Mouse (Mus musculus): Measurements from ENCODE around the gene Gnl2. TPM values are rescaled to one million over a fixed set of nuclear protein-coding genes. Genes with fewer than 3 reads are reported as not detected.

The Gnl2 gene
- 97.1 and 103 TPM in 2 replicates for polyA plus RNA-seq (2016; fragmentation: Nextera tagmentation; extraction: Ambion mirVana)

DNA sequence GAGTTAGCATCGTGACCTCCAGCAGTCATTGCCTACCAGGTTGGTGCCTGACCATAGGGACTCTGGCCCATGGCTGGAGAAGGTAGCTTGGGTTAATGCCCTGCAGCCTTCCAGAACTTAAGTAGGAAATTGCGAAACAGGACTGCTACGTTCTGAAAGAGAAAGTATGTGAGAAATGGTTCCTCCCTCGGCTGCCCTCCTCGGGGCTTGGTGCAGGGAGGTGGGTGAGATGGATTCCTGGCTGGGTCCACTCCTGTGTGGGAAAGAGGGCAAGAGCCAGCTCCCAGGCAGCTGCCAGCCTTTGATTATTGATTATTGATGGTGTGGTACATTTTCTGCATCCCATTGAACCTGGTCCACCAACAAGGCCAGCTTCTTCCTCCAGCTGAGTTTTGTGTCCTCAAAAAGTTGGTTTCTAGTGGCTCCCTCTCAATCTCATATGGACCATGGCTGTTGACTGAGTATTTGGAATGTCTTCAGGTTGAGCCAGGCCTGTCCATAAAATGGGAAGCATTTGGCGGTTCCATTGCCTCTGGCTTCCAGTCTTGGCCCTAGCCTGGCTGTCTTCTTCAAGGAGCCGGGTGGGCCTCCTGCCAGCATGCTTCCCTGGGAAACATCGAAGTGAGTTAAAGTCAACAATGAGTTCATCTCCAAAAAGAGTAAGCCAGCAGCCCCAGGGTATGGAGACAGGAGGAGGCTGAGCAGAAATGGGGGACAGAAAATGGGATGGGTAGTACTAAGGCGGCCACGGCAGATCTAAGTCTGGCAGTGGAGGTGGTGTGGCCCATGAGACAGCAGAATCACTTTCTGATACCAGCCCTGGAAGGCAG, at the start of gene Gnl2:
Gene Gnl2, plus strand, starts transcription at position 780 of the 830 bp plus-strand sequence.
- Histone ChIP-seq H3K9ac (no peak within 1 kb of the TSS), H3K4me3 (replicated peaks) (no peak within 1 kb of the TSS), H3K9me3 (no peaks in the 10 kb centered on the region), H3K27ac (no peak within 1 kb of the TSS), H3K36me3 (replicated peaks) (no peaks in the 10 kb centered on the region), H3K4me1 (no peaks in the 10 kb centered on the region), H3K27me3 (no peaks in the 10 kb centered on the region), H3K4me2 (no peak within 1 kb of the TSS)
- 92% methylated on average over 10 of the region's 10 CpGs for WGBS
- no peak for ATAC-seq (ENCODE audit: low FRiP score)

DNA sequence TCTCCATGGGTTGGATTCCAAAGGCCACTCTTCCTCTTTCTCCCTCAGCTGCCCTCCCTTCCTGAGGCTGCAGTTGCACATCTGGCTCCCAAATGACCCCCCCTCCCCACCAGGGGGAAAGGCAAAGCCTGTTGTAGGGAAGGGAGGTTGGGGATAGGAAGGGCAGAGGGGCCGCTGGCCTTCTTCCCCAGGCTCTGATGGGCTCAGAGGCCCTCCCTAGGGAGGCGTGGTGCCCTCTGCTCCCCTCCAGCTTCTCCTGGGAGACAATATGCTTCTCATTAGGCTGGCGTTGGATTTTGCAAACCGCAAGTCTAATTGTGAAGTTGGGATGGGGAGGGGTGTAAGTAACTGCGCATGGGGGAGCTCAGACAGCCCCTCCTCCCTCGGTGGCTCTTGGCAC, 47.7 kb upstream of the Gnl2 start:
- Histone ChIP-seq H3K4me2 (no peak overlapping the region), H3K36me3 (replicated peaks) (no peaks in the 10 kb centered on the region), H3K9ac (no peak overlapping the region), H3K9me3 (no peaks in the 10 kb centered on the region), H3K27me3 (no peaks in the 10 kb centered on the region), H3K4me3 (replicated peaks) (no peak overlapping the region), H3K27ac (peak overlapping the region; percentile 14), H3K4me1 (peaks cover 35% of the 10 kb centered on the region)
- ATAC-seq (ENCODE audit: low FRiP score): no peak
- 35% methylated on average over 6 of the region's 6 CpGs for WGBS

DNA sequence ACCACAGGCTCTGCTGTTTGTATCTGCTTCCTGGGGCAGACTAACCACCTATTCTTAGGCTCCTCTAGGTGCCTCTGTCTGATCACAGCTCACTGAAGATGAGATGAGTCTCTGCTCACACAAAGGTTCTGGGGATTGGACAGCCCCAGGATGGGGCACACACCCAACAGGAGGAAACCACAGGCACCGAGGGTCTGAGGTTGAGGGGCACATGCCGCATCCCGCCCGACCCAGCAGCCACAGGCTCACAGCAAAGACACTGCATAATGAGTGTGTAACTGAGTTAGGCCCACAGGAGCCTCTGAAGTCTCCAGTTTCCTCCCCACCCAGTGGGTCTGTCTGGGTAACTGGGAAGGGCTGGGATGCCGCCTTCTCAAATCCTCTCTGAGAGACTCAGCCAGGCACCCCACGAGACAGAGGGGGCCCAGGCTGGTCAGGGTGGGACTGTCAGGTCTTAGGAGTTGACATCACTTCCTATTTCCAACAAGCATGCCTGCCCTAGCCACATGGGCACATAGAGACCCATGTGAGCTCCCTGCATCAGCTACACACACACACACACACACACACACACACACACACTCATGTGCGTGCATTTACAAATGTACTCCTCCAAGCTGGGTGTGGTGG, 47.1 kb upstream of the Gnl2 start:
- H3K27ac ChIP-seq: peak overlapping the region; percentile 14
- no peak overlapping the region for H3K4me3 ChIP-seq (replicated peaks)
- 64% methylated on average over 7 of the region's 7 CpGs for WGBS
- H3K9ac ChIP-seq: no peak overlapping the region
- H3K9me3 ChIP-seq: no peaks in the 10 kb centered on the region
- H3K4me1 ChIP-seq: peaks cover 35% of the 10 kb centered on the region
- H3K36me3 ChIP-seq (replicated peaks): no peaks in the 10 kb centered on the region
- ATAC-seq (ENCODE audit: low FRiP score): no peak
- H3K4me2 ChIP-seq: no peak overlapping the region
- no peaks in the 10 kb centered on the region for H3K27me3 ChIP-seq

DNA sequence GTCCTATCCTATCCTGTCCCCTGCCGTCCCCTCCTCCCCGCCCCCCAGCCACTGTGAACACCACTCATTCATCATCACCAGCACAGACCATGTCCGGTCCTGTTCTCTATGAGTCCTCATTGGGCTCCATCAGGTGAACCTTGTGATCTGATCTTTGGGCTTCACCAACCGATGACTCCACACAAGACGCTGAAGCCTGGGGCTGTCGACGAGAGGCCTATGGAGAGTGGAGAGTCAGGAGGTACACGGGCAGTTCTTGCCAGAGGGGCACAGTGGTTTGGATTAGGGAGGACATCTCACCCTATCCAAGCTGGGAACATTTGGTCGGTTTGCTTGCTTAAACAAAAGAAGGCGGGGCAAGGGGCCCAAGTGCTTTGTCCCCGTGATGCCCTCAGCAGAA, 46.2 kb upstream of the Gnl2 start:
- no peaks in the 10 kb centered on the region for H3K36me3 ChIP-seq (replicated peaks)
- ATAC-seq (ENCODE audit: low FRiP score): no peak

DNA sequence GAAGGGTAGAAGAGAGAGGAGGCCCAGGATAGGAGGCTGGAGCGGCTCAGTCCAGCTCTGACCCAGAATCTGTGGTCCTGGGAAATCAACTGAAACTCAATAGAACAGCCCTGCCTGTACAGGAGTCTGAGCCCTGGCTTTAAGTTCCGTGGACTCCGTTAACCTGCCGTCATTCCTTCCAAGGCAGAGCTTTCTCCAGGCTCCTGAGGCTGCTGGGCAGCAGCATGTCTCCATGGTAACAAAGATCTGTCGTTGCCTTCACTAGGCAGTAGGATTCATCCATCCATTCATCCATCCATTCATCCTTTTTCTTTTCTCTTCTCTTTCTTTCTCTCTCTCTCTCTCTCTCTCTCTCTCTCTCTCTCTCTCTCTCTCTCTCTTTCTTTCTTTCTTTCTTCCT, 45.7 kb upstream of the Gnl2 start:
- no peaks in the 10 kb centered on the region for H3K27me3 ChIP-seq
- H3K4me3 ChIP-seq (replicated peaks): no peak overlapping the region
- 36% methylated on average over 5 of the region's 5 CpGs for WGBS
- no peak overlapping the region for H3K9ac ChIP-seq
- no peak for ATAC-seq (ENCODE audit: low FRiP score)
- 0 out of 2 replicates have a peak overlapping the region, but pooled peaks have one; percentile 13 for H3K27ac ChIP-seq
- H3K4me1 ChIP-seq: peaks cover 26% of the 10 kb centered on the region
- H3K9me3 ChIP-seq: no peaks in the 10 kb centered on the region
- H3K36me3 ChIP-seq (replicated peaks): no peaks in the 10 kb centered on the region
- H3K4me2 ChIP-seq: no peak overlapping the region

More for the DNA sequence above, 46.2 kb upstream of the Gnl2 start:
- 73% methylated on average over 11 of the region's 11 CpGs for WGBS
- Histone ChIP-seq H3K4me2 (no peak overlapping the region), H3K9ac (no peak overlapping the region), H3K9me3 (no peaks in the 10 kb centered on the region), H3K27me3 (no peaks in the 10 kb centered on the region), H3K27ac (0 out of 2 replicates have a peak overlapping the region, but pooled peaks have one; percentile 13), H3K4me1 (peaks cover 31% of the 10 kb centered on the region), H3K4me3 (replicated peaks) (no peak overlapping the region)

DNA sequence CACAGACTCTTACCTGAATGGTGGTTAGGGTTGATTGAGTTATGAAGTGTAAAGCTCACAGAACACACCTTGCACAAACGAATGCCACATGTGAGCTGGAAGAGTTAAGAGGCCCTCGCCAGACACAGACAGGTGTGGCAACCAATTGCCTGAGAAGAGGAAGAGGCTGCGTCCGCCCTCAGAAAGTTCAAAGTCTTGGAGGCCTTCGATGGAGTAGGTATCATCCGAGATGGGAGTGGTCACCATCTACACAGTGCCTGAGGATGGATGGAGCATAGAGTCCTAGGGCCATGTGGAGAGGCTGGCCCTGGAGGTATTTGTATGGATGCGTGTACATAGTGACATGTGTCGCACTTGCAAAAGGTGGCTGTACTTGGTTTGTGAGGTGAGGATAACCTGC, 45.3 kb upstream of the Gnl2 start:
- no peak for ATAC-seq (ENCODE audit: low FRiP score)
- WGBS: 88% methylated on average over 8 of the region's 8 CpGs
- Histone ChIP-seq H3K9ac (no peak overlapping the region), H3K4me2 (no peak overlapping the region), H3K36me3 (replicated peaks) (no peaks in the 10 kb centered on the region), H3K27ac (no peak overlapping the region), H3K4me1 (peaks cover 24% of the 10 kb centered on the region), H3K27me3 (0 out of 2 replicates have a peak, but pooled peaks cover 2% of the 10 kb centered on the region), H3K9me3 (no peaks in the 10 kb centered on the region), H3K4me3 (replicated peaks) (no peak overlapping the region)

DNA sequence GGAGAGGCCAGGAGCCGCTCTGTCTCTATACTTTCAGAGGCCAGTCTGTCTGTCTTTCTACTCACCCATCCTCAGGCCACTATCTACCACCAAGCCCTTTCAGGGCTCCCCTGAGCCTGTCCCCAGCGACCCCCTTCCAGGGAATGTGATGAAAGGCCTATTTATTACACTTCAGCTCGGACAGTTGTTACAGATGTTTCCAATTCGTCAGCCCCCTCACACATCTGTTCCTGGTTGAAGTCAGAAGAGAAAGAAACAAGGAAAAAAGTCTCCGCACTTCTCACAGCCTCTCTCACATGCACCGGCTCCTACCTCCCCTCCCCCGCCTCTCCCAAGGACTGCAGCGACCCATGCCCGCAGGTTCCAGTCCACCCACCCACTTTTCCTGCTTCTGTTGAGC, 44.1 kb upstream of the Gnl2 start:
- Histone ChIP-seq H3K36me3 (replicated peaks) (no peaks in the 10 kb centered on the region), H3K4me2 (no peak overlapping the region), H3K27ac (no peak overlapping the region), H3K4me3 (replicated peaks) (no peak overlapping the region), H3K27me3 (0 out of 2 replicates have a peak, but pooled peaks cover 2% of the 10 kb centered on the region), H3K4me1 (peaks cover 24% of the 10 kb centered on the region), H3K9ac (no peak overlapping the region), H3K9me3 (no peaks in the 10 kb centered on the region)
- no peak for ATAC-seq (ENCODE audit: low FRiP score)
- WGBS: 71% methylated on average over 9 of the region's 9 CpGs

DNA sequence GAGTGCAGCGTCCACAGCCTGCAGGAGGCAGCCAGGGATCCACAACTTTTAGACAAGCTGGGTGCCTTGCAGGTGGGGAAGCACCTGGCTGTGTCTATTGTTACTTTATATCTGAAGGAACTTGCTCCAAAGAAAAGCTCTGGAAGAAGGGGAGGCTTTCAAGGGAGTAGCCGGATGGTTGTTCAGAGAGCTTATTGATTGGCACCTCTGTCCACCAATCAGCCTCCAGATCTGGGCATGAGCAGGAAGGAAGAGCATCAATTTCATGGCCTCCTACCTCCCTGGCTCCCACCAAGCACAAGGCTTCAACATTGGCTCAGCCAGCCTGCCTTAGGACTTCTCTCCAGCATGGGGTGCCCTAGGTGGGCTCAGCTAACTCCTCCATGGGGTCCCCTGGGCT, 43.1 kb upstream of the Gnl2 start:
- H3K9ac ChIP-seq: no peak overlapping the region
- H3K4me3 ChIP-seq (replicated peaks): no peak overlapping the region
- H3K9me3 ChIP-seq: no peaks in the 10 kb centered on the region
- ATAC-seq (ENCODE audit: low FRiP score): no peak
- no peak overlapping the region for H3K4me2 ChIP-seq
- H3K27ac ChIP-seq: no peak overlapping the region
- H3K27me3 ChIP-seq: 0 out of 2 replicates have a peak, but pooled peaks cover 4% of the 10 kb centered on the region
- peaks cover 22% of the 10 kb centered on the region for H3K4me1 ChIP-seq
- no peaks in the 10 kb centered on the region for H3K36me3 ChIP-seq (replicated peaks)
- 79% methylated on average over 2 of the region's 2 CpGs for WGBS

DNA sequence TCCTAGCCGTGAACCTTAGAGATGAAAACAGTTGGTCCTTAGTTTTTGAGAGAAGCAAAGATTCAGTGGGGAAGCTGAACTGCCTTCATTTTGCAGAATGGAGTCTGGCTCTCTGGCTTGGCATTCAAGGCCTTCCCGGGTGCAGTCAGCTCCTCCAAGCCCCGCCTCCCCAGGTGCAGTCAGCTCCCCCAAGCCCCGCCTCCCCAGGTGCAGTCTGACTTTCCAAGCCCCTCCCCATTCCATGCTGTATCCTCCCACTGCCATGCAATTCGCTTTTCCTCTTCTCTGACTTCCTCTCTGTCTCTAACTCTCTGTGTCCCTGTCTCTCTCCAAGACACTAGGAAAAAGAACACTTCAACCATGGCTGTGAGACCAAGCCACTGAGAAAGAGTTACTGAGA, 38.2 kb upstream of the Gnl2 start:
- 34% methylated on average over 5 of the region's 5 CpGs for WGBS
- H3K4me3 ChIP-seq (replicated peaks): no peak overlapping the region
- H3K4me2 ChIP-seq: no peak overlapping the region
- ATAC-seq (ENCODE audit: low FRiP score): no peak
- H3K27me3 ChIP-seq: peaks cover 22% of the 10 kb centered on the region
- peaks cover 16% of the 10 kb centered on the region for H3K4me1 ChIP-seq
- H3K27ac ChIP-seq: peak overlapping the region; percentile 63
- no peaks in the 10 kb centered on the region for H3K36me3 ChIP-seq (replicated peaks)
- H3K9me3 ChIP-seq: no peaks in the 10 kb centered on the region
- no peak overlapping the region for H3K9ac ChIP-seq

DNA sequence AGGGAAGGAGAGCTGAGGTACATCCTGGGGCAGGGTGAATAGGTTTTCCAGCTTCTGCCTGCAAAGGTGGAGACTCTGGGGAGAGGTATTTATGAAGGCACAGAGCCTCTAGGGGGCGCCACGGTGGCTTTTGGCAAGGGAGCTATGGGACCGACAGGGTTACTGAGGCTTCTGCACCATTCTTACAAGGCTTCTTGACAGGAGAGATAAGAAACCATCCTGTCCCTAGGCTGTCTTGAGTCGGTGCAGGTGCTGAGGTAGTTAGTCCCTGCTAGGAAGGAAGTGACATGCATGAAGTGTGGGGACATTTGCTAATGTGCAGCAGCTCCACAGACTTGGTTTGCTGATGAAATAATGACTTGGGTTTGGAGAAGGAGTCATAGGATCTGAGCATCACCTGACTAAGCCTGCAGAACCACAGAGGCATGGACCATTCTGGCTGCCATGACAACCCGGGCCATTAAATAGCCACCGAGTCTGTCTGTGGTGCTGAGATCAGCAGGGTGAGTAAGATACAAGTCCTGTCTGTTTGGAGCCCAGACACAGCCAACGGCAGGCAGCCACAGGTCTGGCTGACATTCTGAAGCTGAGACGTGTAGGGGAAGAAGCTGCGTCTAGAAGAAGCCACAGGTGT, 32.4 kb upstream of the Gnl2 start:
- Histone ChIP-seq H3K4me1 (peaks cover 44% of the 10 kb centered on the region), H3K27ac (no peak overlapping the region), H3K4me3 (replicated peaks) (no peak overlapping the region), H3K9ac (no peak overlapping the region), H3K9me3 (no peaks in the 10 kb centered on the region), H3K36me3 (replicated peaks) (no peaks in the 10 kb centered on the region), H3K27me3 (peaks cover 75% of the 10 kb centered on the region), H3K4me2 (no peak overlapping the region)
- 22% methylated on average over 9 of the region's 9 CpGs for WGBS
- no peak for ATAC-seq (ENCODE audit: low FRiP score)

DNA sequence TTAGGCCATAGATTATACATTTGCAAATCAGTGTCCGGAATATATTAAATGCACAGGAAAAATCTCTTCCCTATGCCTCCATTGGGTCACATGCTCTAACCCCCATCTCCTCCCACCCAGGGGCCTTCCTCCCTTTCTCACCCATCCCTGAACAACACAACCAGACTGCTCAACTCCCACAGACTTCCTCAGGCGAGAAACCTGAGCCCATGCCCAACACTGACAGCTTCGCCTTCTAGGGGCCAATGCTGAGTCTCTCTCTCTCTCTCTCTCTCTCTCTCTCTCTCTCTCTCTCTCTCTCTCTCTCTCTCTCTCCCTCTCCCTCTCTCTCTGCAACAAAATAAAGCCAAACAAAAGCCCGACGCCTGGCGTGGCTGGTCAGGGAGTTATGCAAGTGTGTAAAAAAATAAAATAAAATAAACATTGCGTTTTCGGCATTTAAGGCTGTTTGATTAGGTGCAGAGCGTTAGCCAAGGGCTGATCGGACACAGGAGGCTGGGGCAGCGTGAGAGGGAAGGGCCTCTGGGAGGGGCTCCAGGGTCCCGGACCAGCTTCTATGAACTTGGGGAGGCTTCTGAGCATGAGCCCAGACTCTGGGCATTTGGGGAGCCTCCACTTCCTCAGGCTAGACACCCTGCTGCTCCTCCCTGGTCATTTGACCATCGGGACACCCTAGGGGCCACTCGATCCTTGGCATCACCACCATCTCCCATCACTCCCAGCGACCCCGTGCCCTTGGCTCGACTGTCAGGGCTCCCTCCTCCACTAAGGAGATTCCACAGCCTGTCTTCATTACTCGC, 31.3 kb upstream of the Gnl2 start:
- H3K4me3 ChIP-seq (replicated peaks): 0 out of 2 replicates have a peak overlapping the region, but pooled peaks have one; percentile 0
- no peak for ATAC-seq (ENCODE audit: low FRiP score)
- no peaks in the 10 kb centered on the region for H3K36me3 ChIP-seq (replicated peaks)
- H3K9me3 ChIP-seq: no peaks in the 10 kb centered on the region
- 0 out of 2 replicates have a peak overlapping the region, but pooled peaks have one; percentile 25 for H3K27ac ChIP-seq
- H3K27me3 ChIP-seq: peaks cover 86% of the 10 kb centered on the region
- peak overlapping the region; percentile 60 for H3K4me2 ChIP-seq
- WGBS: 11% methylated on average over 18 of the region's 18 CpGs
- H3K4me1 ChIP-seq: peaks cover 48% of the 10 kb centered on the region
- peak overlapping the region; percentile 7; the same call in 1 of the 2 replicates for H3K9ac ChIP-seq

All from forebrain, embryonic 12.5 days (tissue).